ENCODE assay signal across 19 mouse cellular contexts in the genomic region with DNA sequence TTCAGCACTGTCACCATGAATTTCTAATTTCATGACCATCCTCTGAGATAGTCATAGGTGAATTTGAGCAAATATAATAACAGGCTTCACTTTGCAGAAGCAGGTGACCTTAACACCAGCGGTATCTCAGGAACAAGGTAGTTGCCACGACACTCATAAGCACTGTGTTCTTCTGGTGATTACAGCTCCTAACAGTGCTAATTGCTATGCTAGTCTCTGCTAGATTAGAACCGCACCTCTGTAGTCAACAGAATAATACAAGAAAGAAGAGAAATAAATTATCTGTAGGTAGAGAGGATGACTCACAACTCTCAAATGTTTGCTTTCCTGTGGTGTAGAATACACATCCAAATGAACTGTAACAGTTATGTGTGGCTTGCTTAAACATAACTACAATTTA.
DNase-seq lines count a peak whose midpoint lies in the region; ATAC-seq and TF ChIP-seq lines count a peak whose summit lies in the region.
"Had no signal": no experiment of that assay in that cellular context is flagged by ENCODE, and none has a peak within 500 bp of the region (broad histone marks: within the 10 kb centered on the region; RNA-seq: fewer than 3 reads in every experiment).

No protein-coding gene starts in this region.

- peak overlapping the region; percentile 55; the same call in 1 of the 2 replicates for H3K27ac ChIP-seq in MEL (ENCODE audit: control insufficient read depth, low read depth, low read length)

- TF ChIP-seq EP300 in MEL (IDR thresholded peaks at IDR 0.05; ENCODE audit: low read depth in 1 of 2, low read length in 2 of 2) = peak; percentile 54 to 66; a peak in 3 of 4 replicates

- no peaks in the 10 kb centered on the region for H3K27me3 ChIP-seq in MEL (ENCODE audit: control insufficient read depth in 1 of 2, insufficient read depth in 2 of 2, low read length in 2 of 2)
- H3K27me3 ChIP-seq: CH12.LX had no signal

- DNase-seq in MEL (ENCODE audit: low read depth, low spot score) = peak; percentile 55
- DNase-seq: adrenal gland, adult 2 months; adrenal gland, adult 8-10 months; adrenal gland, postnatal 10 days; adrenal gland, postnatal 14 days; adrenal gland, postnatal 25 days; adrenal gland, postnatal 36 days; B cell, adult 2 months; cerebellum, adult 11 months; cerebellum, adult 11-12 months; cerebellum, adult 18-20 months; cerebellum, adult 2 months; cerebellum, adult 8-10 months had no signal

- no peaks in the 10 kb centered on the region for H3K9me3 ChIP-seq in MEL (replicated peaks; ENCODE audit: insufficient read depth, low read length)
- H3K9me3 ChIP-seq: G1E had no signal

- no peak overlapping the region for H3K4me3 ChIP-seq in MEL (ENCODE audit: control insufficient read depth in 1 of 2, insufficient read depth in 1 of 2, low read depth in 2 of 2, low read length in 2 of 2)

- no peaks in the 10 kb centered on the region for H3K79me2 ChIP-seq in MEL (ENCODE audit: control insufficient read depth, insufficient read depth, low read length, poor library complexity)

- no peak overlapping the region for H3K9ac ChIP-seq in MEL (ENCODE audit: control insufficient read depth, low read depth, low read length, poor library complexity, severe bottlenecking)

- peaks cover 3 to 24% of the 10 kb centered on the region in 2 experiments; a peak in 3 of 4 replicates for H3K4me1 ChIP-seq in MEL (ENCODE audit: control insufficient read depth in 1 of 2, insufficient read depth in 2 of 2, low read length in 2 of 2)

- H3K36me3 ChIP-seq in MEL (ENCODE audit: control insufficient read depth in 1 of 2, insufficient read depth in 2 of 2, low read length in 2 of 2) = peaks cover 0 to 19% of the 10 kb centered on the region in 2 experiments; a peak in 2 of 4 replicates
- H3K36me3 ChIP-seq: G1E had no signal

- no peak for ATAC-seq in frontal cortex, adult (ENCODE audit: low TSS enrichment)
- ATAC-seq: activated CD4-positive, CD25-positive, alpha-beta regulatory T cell, adult 4 months; CD4-positive, CD25-positive, alpha-beta regulatory T cell, adult 4 months; Patski had no signal

- TF ChIP-seq POLR2A in MEL (IDR thresholded peaks at IDR 0.05; ENCODE audit: control insufficient read depth in 1 of 2, insufficient read depth in 1 of 2, low read depth in 1 of 2, low read length in 2 of 2, poor library complexity in 1 of 2) = no peak

- TF ChIP-seq CTCF in MEL (IDR thresholded peaks at IDR 0.05 in 2 of 3, conservative IDR thresholded peaks at IDR 0.05 in 1 of 3; ENCODE audit: control insufficient read depth in 1 of 3, insufficient read depth in 1 of 3, low read depth in 2 of 3, low read length in 3 of 3, poor library complexity in 1 of 3, severe bottlenecking in 1 of 3) = no peak

- no peak for TF ChIP-seq RAD21 in MEL (IDR thresholded peaks at IDR 0.05; ENCODE audit: low read depth, low read length)

TF ChIP-seq in MEL, 35 proteins besides CTCF, POLR2A, EP300 and RAD21:
- peak; percentile 28; the same call in 1 of the 2 replicates for TF ChIP-seq ETS1 (IDR thresholded peaks at IDR 0.05; ENCODE audit: low read depth, low read length)
- TF ChIP-seq E2F4 (IDR thresholded peaks at IDR 0.05; ENCODE audit: borderline replicate concordance, low read depth, low read length) = no peak
- TF ChIP-seq BHLHE40 (IDR thresholded peaks at IDR 0.05; ENCODE audit: borderline replicate concordance, low read depth, low read length) = no peak
- 0 out of 2 replicates have a peak, but pooled peaks have one; percentile 7 for TF ChIP-seq TCF12 (IDR thresholded peaks at IDR 0.05; ENCODE audit: low read depth, low read length)
- 0 out of 2 replicates have a peak, but pooled peaks have one; percentile 29 for TF ChIP-seq MYB (IDR thresholded peaks at IDR 0.05; ENCODE audit: low read depth, low read length)
- TF ChIP-seq GATA1 (IDR thresholded peaks at IDR 0.05; ENCODE audit: low read depth, low read length) = peak; percentile 47
- TF ChIP-seq RCOR1 (IDR thresholded peaks at IDR 0.05; ENCODE audit: low read depth, low read length) = 0 out of 2 replicates have a peak, but pooled peaks have one; percentile 19
